Mouse (Mus musculus) kidney, adult 2 months (tissue): ENCODE results near the gene Blm. TPM values are rescaled to one million over a fixed set of nuclear protein-coding genes. Genes with fewer than 3 reads are reported as not detected.

ENCODE experiments used
- DNase-seq: peaks from one replicate; pipeline ENCODE4 v3.0.0; 2021
- H3K27ac ChIP-seq: fragments of 200-500 bp; 2 replicates; pipeline ENCODE4 v1.5.1; 2012; ENCODE audit warnings: low read depth, low read length, control low read depth, inconsistent platforms; ENCODE audit not compliant: insufficient read depth
- H3K27me3 ChIP-seq: fragments of 200-500 bp; replicated peaks from 2 replicates; pipeline ENCODE4 v1.6.1; 2012; ENCODE audit warnings: mild to moderate bottlenecking, moderate library complexity, low read length, inconsistent platforms; ENCODE audit not compliant: control insufficient read depth, insufficient read depth
- H3K36me3 ChIP-seq: fragments of 200-500 bp; 2 replicates; pipeline ENCODE4 v1.6.1; 2012; ENCODE audit warnings: mild to moderate bottlenecking, moderate library complexity, low read length, inconsistent platforms; ENCODE audit not compliant: control insufficient read depth, insufficient read depth
- H3K4me1 ChIP-seq: fragments of 200-500 bp; 2 replicates; pipeline ENCODE4 v1.6.1; 2011; ENCODE audit warnings: low read length; ENCODE audit not compliant: control insufficient read depth, insufficient read depth
- H3K4me3 ChIP-seq: fragments of 200-500 bp; 2 replicates; pipeline ENCODE4 v1.5.1; 2011; ENCODE audit warnings: mild to moderate bottlenecking, low read depth, low read length, control low read depth; ENCODE audit not compliant: insufficient read depth
- CTCF ChIP-seq: fragments of 200-500 bp; conservative IDR thresholded peaks from 2 replicates; pipeline ENCODE4 v1.5.1; 2011; ENCODE audit warnings: low read depth, mild to moderate bottlenecking, control low read depth, low read length, moderate library complexity, mixed read lengths; ENCODE audit not compliant: insufficient read depth, insufficient read length
- POLR2A ChIP-seq: fragments of 200-500 bp; IDR thresholded peaks from one replicate; pipeline ENCODE4 v1.6.1; 2011; ENCODE audit warnings: low read depth, low read length, control low read depth
- WGBS: fragments of 180-500 bp; shearing (Covaris S2); methylation state at CpG from one replicate; pipeline ENCODE4 v1.1.7; 2018; 5-methylcytosine and 5-hydroxymethylcytosine counted together
- polyA plus RNA-seq: library from polyadenylated mRNA; depleted of rRNA; stranded (reverse); fragments of >200 nt; gene quantifications from 2 replicates; pipeline ENCODE4 v1.2.3, GENCODE M21; 2012

Gene Blm
- polyA plus RNA-seq, 1 experiment = 0.58 TPM

DNA sequence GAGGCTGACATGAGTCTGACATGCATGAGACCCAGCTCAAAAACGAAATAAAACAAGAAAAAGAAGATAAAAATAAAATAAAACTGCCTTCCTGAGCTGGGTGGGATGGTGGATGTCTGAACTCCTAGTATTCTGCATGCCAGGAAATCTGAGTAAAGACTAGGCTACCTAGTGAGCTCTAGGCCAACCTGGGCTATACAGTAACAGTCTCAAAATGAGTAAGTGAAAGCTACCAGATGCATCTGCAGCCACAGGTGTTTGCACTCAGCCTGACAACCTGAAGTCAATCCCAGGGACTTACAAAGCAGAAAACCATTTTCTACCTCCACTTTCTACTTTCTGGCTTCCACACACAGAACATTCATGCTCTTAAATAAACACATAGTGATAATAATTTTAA, 45.5 kb downstream of the Blm start:
- no peak overlapping the region for H3K4me3 ChIP-seq
- H3K4me1 ChIP-seq = no peaks in the 10 kb centered on the region
- no peaks in the 10 kb centered on the region for H3K36me3 ChIP-seq
- WGBS = 76% methylated on average over 1 of the region's 1 CpGs
- no peak for TF ChIP-seq CTCF
- TF ChIP-seq POLR2A = no peak
- H3K27ac ChIP-seq = no peak overlapping the region
- H3K27me3 ChIP-seq = no peaks in the 10 kb centered on the region
- DNase-seq = no peak

DNA sequence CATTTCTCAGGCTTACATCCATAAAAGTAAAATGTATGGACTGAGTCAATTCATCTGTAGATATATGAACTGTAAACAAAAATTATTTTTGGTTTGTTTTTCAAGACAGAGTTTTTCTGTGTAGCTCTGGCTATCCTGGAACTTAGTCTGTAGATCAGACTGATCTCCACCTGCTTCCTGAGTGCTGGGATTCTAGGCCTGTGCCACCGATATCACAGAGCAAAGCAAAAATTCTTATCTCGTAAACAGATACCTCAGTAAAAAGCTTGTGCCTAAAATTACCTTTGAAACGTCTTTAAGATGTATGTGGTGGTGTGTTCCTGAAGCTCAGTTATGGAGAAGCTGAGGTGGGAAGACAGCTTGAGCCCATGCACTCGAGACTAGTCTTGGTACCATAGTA, 47.7 kb downstream of the Blm start:
- TF ChIP-seq CTCF (no peak), POLR2A (no peak)
- H3K27me3 ChIP-seq = no peaks in the 10 kb centered on the region
- no peak for DNase-seq
- no peak overlapping the region for H3K27ac ChIP-seq
- H3K4me3 ChIP-seq = no peak overlapping the region
- no peaks in the 10 kb centered on the region for H3K4me1 ChIP-seq
- 88% methylated on average over 4 of the region's 4 CpGs for WGBS
- H3K36me3 ChIP-seq = no peaks in the 10 kb centered on the region

DNA sequence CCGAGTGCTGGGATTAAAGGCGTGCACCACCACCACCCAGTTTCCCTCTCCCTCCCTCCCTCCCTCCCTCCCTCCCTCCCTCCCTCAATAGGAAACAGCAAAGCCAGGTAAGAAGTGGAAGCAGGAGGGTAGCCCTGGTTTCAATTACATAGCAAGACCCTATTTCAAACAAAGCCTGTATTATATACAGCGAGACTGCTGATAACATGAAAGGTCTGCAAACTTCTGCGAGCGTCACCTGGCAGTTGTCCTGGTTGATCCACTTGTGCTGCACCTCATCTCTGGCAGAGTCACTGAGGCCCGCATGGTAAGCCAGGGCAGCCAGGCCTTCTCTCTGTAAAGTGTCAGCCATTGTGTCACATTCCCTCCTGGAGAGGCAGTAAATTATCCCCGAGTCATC, 54.8 kb downstream of the Blm start:
- H3K27ac ChIP-seq = no peak overlapping the region
- TF ChIP-seq CTCF (no peak), POLR2A (no peak)
- H3K4me1 ChIP-seq = no peaks in the 10 kb centered on the region
- no peak for DNase-seq
- H3K4me3 ChIP-seq = no peak overlapping the region
- 74% methylated on average over 7 of the region's 7 CpGs for WGBS
- no peaks in the 10 kb centered on the region for H3K27me3 ChIP-seq
- H3K36me3 ChIP-seq = no peaks in the 10 kb centered on the region

DNA sequence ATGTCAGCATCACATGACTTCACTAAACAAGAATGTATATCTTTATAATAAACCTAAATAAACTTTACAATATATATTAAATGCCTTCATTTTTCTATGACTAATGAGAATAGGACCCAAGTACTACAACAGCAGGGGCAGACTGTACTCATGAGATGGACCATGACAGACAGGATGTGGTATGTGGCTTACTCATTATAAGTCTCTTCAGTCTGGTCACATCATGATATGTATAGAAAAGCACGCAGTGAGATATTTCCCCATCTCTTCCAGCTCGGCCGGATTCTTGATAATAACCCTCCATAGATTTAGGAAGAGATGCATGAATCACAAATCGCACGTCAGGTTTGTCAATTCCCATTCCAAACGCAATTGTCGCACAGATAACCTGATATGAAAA, 61.1 kb downstream of the Blm start:
- no peak overlapping the region for H3K4me3 ChIP-seq
- no peak for TF ChIP-seq CTCF
- no peak for TF ChIP-seq POLR2A
- no peak overlapping the region for H3K27ac ChIP-seq
- no peaks in the 10 kb centered on the region for H3K27me3 ChIP-seq
- no peaks in the 10 kb centered on the region for H3K36me3 ChIP-seq
- 96% methylated on average over 7 of the region's 7 CpGs for WGBS
- no peaks in the 10 kb centered on the region for H3K4me1 ChIP-seq
- no peak for DNase-seq

DNA sequence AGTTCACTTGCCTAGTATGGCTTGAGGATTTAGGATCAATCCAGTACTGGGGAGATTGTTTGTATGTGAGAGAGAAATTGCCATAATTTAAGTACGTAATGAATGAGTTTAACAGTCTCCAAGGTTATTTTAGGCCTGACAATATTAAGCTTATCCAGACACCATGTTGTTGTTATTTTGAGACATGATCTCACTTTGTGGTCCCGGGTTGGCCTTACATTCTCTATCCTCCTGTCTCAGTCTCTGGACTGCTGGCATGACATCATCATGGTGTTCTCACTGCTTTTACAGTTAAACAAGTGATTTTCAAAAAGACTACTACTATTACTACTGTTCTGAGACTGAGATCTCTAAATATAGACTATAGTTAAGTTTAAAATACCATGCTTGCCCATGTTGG, 66.1 kb downstream of the Blm start:
- DNase-seq = no peak
- Histone ChIP-seq H3K36me3 (no peaks in the 10 kb centered on the region), H3K27me3 (no peaks in the 10 kb centered on the region), H3K27ac (no peak overlapping the region), H3K4me3 (no peak overlapping the region), H3K4me1 (no peaks in the 10 kb centered on the region)
- TF ChIP-seq CTCF = no peak
- WGBS = 94% methylated on average over 2 of the region's 2 CpGs

DNA sequence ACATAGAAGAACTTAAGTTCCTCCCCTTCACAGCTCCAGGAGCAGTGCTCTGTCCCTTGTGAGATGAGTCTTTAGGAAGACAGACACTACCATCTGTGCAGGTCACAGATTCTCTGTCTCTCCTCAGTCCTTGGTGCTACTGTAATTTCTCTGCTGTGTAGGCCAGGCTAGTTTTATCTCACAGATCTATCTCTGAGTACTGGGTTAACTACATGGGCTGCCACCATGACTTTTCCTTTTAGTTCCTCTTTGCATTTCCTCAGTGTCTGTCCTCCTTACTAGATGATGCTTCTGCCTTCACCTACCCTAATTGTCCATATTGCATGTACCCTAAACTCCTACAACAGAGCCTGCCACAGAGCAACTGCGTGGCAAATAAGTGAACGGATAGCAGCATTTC, 67.6 kb downstream of the Blm start:
- TF ChIP-seq POLR2A (no peak), CTCF (no peak)
- no peak overlapping the region for H3K27ac ChIP-seq
- no peak for DNase-seq
- no peak overlapping the region for H3K4me3 ChIP-seq
- no peaks in the 10 kb centered on the region for H3K27me3 ChIP-seq
- no peaks in the 10 kb centered on the region for H3K4me1 ChIP-seq
- 96% methylated on average over 2 of the region's 2 CpGs for WGBS
- H3K36me3 ChIP-seq = no peaks in the 10 kb centered on the region

DNA sequence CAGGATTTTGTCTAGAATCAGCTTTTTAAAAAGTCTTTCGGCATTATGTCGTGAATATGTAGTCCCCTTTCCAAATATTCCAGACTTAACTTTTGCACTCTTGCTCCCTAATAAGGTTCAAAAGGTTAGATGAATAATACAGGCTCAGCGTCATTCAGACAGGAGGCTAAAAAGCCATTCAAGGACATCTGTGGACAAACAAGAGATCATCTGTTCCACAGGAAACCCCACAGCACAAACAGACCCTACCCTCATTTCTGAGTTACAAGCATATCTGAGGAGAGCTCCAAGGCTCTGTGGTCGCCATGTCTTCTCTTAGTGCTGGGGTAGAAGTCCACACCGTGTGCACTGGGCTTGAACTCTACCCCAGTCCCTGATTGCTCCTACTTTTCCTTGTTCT, 70.1 kb downstream of the Blm start:
- peak; percentile 20 for DNase-seq
- no peaks in the 10 kb centered on the region for H3K36me3 ChIP-seq
- H3K27me3 ChIP-seq = no peaks in the 10 kb centered on the region
- no peak for TF ChIP-seq POLR2A
- 0 out of 2 replicates have a peak overlapping the region, but pooled peaks have one; percentile 41 for H3K27ac ChIP-seq
- no peak overlapping the region for H3K4me3 ChIP-seq
- H3K4me1 ChIP-seq = no peaks in the 10 kb centered on the region
- WGBS = 51% methylated on average over 5 of the region's 5 CpGs

DNA sequence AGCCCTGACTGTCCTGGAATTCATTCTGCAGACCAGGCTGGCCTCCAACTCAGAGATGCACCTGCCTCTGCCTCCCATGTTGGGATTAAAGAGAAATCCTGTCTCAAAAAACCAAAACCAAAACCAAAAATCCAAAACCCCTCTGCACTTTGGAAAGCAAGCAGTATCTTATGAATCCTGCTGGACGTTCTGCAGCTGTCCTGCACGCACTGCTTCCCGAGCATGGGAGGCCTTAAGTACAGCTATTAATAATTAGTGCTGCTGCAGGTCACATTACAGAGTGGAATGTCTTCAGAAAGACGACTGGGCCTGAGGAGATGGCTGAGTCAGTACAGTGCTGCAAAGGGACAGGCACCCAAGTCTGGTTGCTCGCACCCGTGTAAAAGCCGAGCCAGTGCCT, 73.0 kb downstream of the Blm start:
- TF ChIP-seq CTCF = no peak
- TF ChIP-seq POLR2A = no peak
- Histone ChIP-seq H3K27ac (no peak overlapping the region), H3K27me3 (no peaks in the 10 kb centered on the region), H3K4me3 (no peak overlapping the region), H3K4me1 (no peaks in the 10 kb centered on the region; the same call in 1 of the 2 replicates), H3K36me3 (no peaks in the 10 kb centered on the region)
- DNase-seq = no peak
- WGBS = 72% methylated on average over 7 of the region's 7 CpGs
